Mouse (Mus musculus): ENCODE data around the gene Smarcal1.

The Smarcal1 gene

GRCm38 (mm10) chr1:72582947-72583731, at the start of gene Smarcal1:
Smarcal1 (plus strand) TSS chr1:72583251.
- DNase-seq = peak; percentile 99

- DNase-seq = peak; percentile 18
Observed at GRCm38 (mm10) chr1:72533439-72533838, 49.6 kb upstream of the Smarcal1 start.

GRCm38 (mm10) chr1:72535725-72536571, 47.1 kb upstream of the Smarcal1 start:
- peak; percentile 64 for DNase-seq

DNA sequence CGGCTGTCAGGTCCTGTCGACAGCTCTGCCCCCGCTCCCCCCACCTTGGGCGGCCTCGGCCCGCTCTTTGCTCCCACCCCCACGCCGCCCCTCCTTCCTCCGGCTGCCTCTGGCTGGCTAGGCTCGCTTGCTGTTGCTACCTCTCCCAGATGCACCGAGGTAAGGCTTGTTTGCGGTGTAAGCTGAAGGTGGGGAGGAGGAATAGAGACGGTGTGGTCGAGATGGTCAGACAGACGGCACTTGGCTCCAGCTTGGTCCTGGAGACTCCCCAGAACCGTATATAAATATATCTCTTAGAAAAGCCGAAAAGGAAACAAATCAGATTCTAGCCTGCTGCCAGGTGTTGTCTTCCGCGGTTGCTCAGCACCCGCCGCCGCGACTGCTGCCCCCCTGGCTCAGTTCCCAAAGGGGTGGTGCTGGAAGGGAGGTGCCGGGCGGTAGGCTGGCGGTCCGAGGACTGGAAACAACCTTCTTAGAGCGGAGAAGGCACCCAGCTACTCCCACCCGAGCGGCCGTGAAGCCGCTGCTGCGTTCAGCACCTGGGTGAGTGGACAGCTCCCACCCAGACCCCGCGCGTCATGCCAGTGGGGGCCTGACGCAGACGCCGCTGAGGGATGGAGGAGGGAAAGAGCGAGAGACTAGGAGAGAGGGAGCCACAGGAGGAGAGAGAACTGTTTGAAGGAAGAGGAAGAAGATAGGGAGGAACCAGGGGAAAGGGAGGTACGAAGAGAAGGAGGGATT, 46.3 kb upstream of the Smarcal1 start, which contains the start of gene March4:
Gene March4, minus strand, starts transcription at position 320 of the 741 bp plus-strand sequence.
- peak; percentile 85 for DNase-seq

DNA sequence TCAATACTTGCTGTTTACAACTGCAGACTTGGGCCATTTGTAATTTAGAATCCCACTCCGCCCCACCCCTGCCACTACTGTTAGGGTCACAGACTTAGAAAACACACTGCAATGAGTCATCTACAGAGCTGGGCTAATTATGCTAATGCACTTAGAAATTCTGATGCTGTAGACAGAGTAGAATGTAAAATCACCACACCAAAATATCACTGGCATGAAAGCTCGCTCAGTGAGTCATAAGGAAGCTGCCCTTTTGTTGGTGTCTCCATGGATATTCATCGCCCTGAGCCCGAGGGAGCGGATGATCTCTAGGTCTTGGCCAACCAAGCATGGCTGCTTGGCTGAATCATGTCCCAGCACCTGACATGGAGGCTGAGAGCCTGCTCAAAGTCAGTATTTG, 44.8 kb upstream of the Smarcal1 start:
- DNase-seq = peak; percentile 45

- DNase-seq = no peak
Observed at GRCm38 (mm10) chr1:72550317-72550716, 32.7 kb upstream of the Smarcal1 start.

GRCm38 (mm10) chr1:72556471-72556870, 26.6 kb upstream of the Smarcal1 start:
- DNase-seq = no peak

DNA sequence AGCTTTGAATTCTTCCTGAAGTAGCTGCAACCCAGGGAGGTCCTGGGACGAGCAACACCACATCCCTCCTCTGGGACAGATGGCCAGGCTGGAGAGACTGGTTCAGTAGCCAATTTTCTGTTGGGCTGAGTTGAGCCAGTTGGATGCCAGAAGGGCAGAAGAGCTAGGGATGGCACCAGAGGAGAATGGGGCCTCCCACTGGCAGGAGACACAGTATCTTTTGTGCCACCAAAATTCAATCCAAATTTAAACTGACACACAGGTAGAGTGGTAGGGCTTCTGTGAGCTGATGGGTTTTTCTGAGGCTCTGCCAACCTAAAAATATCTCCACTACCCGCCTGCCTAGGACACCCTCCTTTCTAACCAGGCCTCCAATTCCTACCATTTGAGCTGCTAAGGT, 24.4 kb upstream of the Smarcal1 start:
- no peak for DNase-seq

- no peak for DNase-seq
Observed at GRCm38 (mm10) chr1:72564334-72564962, 18.6 kb upstream of the Smarcal1 start.

DNA sequence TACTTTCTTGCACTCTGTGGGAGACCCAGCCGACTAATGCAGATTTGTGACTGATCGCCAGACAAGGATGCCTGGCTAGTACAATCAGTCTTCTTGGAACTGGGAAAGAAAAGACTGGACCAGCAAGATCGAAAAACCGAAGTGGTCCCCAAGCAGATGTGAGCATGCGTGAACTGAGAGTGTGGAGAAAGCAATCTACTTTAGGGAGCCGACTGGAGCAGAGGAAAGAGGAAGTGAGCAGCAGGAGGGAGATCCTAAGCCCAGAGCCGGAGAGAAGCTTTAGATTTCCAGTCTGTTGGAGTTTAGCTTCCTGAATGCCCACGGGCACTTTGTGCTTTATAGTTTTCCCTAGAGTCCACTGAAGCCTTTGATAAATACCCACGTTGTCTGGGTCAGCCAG, 16.0 kb upstream of the Smarcal1 start:
- peak; percentile 37 for DNase-seq

- no peak for DNase-seq
Observed at GRCm38 (mm10) chr1:72568725-72569124, 14.3 kb upstream of the Smarcal1 start.

DNA sequence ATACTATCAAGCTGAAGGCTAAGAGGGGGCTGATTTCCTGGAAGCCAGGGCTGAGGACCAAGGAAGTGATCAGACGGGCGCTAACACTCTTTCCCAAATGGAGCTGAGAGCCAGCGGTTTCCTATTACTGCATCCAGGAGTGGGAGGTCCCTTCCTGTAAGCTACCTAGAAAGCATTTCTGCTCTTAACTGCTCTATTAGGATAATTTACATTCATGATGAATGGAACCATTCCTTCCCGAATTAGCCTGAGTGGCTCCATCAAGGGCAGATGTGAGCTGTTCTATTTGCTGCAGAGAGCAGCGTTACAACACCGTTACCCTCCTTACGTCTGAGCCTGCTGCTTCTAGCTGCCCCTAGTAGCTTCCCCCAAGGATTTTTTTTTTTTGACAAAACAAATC, 9.0 kb upstream of the Smarcal1 start:
- DNase-seq = no peak

GRCm38 (mm10) chr1:72574608-72575007, 8.4 kb upstream of the Smarcal1 start:
- no peak for DNase-seq

GRCm38 (mm10) chr1:72575121-72575520, 7.9 kb upstream of the Smarcal1 start:
- DNase-seq = no peak

DNA sequence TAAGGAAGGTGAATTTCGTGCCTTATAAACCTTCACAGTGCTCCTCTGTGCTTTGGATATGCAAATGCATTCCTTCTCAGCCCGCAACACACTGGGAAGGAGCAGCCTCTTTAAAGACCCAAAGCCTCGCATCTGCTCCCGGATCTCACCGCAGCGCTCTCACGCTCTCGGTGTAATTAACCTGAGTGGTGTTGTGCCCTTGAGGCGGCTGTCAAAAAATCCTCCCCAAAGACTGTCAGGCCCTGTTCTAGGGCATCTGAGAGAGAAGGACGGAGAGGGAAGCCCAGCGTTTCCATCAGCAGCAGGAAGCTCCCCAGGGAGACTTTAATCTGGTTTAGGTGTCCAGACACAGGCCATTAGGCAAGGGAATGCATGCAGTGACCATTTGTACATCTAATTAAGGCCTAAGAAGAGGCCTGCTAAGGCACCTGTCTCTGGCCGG, 5.5 kb upstream of the Smarcal1 start:
- DNase-seq = peak; percentile 53

DNA sequence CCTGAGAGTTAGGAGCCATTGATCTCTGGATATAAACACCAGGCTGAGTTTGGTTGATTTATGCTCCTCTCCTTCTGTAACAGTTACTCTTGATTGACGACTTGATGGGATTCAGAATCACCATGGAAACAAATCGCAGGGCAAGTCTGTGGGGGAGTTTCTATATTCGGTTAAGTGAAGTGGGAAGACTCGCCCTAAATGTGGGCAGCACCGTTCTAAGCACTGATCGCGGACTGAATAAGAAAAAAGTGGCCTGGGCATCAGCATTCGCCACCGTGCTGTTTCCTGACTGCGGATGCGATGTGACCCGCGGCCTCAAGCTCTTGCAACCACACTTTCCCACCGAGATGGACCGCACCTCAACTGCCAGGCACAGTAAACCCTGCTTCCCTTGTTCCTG, 4.7 kb upstream of the Smarcal1 start:
- no peak for DNase-seq

GRCm38 (mm10) chr1:72578806-72579205, 4.2 kb upstream of the Smarcal1 start:
- DNase-seq = peak; percentile 48

GRCm38 (mm10) chr1:72583906-72584305, 855 bp downstream of the Smarcal1 start:
- DNase-seq = no peak

DNA sequence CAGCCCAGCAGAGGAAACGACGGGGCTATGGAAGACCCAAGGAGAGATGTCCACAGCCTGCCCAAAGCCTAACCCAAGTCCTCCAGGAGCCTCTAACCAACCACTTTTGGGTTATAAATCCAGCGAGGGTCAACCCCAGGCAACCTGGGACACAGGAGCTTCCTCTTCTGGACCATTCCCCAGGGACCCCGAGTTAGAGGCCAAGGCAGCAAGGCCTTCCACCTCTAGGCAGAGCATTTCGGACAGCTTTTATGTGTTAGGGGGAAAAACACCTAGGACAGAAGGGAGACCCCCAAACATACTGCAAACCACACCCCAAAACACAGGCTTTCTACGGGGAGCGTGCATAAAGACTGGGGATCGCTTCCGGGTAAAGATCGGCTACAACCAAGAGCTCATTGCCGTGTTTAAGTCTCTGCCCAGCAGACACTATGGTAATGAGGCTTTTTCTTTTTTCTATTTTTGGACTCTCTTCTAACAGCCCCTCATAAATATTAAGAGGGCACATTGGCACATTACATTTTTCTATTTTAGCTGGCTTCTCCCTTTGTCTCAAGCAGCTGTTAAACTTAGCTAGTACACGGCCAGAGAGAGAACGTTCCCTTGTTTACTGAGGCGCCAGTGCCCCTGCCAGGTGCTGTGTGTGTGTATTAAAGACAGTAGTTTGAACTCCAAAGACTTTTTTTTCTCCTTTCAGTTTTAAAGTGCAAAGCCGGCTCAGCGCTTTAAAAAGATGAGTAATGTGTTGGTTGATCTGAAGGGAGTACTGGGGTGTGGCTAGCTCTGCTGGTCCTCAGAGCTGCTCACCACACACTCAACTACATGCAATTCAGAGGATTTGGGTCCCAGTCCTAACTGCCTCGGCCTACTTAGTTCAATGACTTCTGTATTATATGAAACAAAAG, 3.2 kb downstream of the Smarcal1 start:
- DNase-seq = no peak

- no peak for DNase-seq
Observed at GRCm38 (mm10) chr1:72587532-72587931, 4.5 kb downstream of the Smarcal1 start.

GRCm38 (mm10) chr1:72588763-72589162, 5.7 kb downstream of the Smarcal1 start:
- DNase-seq = no peak

DNA sequence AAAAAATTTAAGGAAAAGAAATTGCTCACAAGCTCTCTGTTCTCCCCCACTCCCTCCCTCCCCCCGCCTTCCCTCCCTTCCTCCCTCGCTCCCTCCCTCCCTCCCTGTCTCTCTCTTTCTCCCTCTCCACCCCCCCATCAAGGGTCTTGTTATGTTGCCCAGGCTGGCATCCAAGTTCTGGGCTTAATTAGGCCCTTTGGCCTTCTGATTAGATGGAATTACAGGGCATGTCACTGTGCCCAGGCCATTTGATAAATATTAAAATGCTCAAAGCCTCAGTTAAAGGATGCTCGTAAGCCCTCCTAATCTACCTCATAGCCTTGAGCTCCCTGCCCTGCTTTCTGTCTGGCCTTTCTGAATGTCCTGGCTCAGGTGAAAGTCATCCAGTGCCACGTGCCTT, 7.6 kb downstream of the Smarcal1 start:
- DNase-seq = no peak
